Mouse (Mus musculus) adrenal gland, adult 10 weeks (tissue): ENCODE results near the gene Btbd35f21. TPM values are rescaled to one million over a fixed set of nuclear protein-coding genes. Genes with fewer than 3 reads are reported as not detected.

Experiments used
- polyA plus RNA-seq: library from polyadenylated mRNA; stranded (reverse); fragments of 350-450 nt; fragmentation: Illumina TruSeq; extraction: RNeasy Lipid Tissue Mini Kit (QIAGEN cat#74804); gene quantifications from one replicate; pipeline ENCODE4 v1.2.3, GENCODE M21; 2014; ENCODE audit warnings: low read depth, low replicate concordance

Btbd35f21 gene
- polyA plus RNA-seq, result not detected

GRCm38 (mm10) chrX:32725809-32726208 lies at the start of gene Btbd35f21:
Gene Btbd35f21 (plus strand): TSS chrX:32726109.

Other genes starting within 250 kb of the Btbd35f21 start
- not detected for gene Btbd35f1, start 166.1 kb upstream of the Btbd35f21 start, polyA plus RNA-seq
- gene Gm5926, start 75.4 kb upstream of the Btbd35f21 start, polyA plus RNA-seq, result not detected
- not detected for gene Btbd35f30, start 168.5 kb downstream of the Btbd35f21 start, polyA plus RNA-seq
- not detected for gene Gm21789, start 215.7 kb downstream of the Btbd35f21 start, polyA plus RNA-seq
- gene Btbd35f5, start 247.8 kb downstream of the Btbd35f21 start, polyA plus RNA-seq, result not detected